Mouse (Mus musculus) small intestine, adult 2 months (tissue): ENCODE measurements around the gene March5.

Experiments used
- CTCF ChIP-seq: fragments of 200-500 bp; IDR thresholded peaks from 2 replicates; pipeline ENCODE4 v1.5.1; 2012; ENCODE audit warnings: low read depth, mild to moderate bottlenecking, control low read depth, inconsistent platforms, low read length, moderate library complexity, mixed read lengths; ENCODE audit not compliant: insufficient replicate concordance, insufficient read length; ENCODE audit errors: extremely low read depth
- POLR2A ChIP-seq: fragments of 200-500 bp; IDR thresholded peaks from 2 replicates; pipeline ENCODE4 v1.6.1; 2012; ENCODE audit warnings: low read depth, mild to moderate bottlenecking, control low read depth, inconsistent platforms, low read length, moderate library complexity

GRCm38 (mm10) chr19:37206641-37207302 lies 571 bp upstream of the March5 start:
- no peak for TF ChIP-seq POLR2A
- TF ChIP-seq CTCF: no peak
